Mouse (Mus musculus) B cell, adult 67 days (primary cell): ENCODE data around the gene Urb2. TPM values are rescaled to one million over a fixed set of nuclear protein-coding genes. Genes with fewer than 3 reads are reported as not detected.

Source experiments
- total RNA-seq, 2 experiments: library from RNA; stranded (reverse); gene quantifications; 4 replicates each; pipeline ENCODE4 v1.2.4; 2023

Urb2 gene
- total RNA-seq: 10 to 100 TPM; 22.1 to 22.9 TPM

DNA sequence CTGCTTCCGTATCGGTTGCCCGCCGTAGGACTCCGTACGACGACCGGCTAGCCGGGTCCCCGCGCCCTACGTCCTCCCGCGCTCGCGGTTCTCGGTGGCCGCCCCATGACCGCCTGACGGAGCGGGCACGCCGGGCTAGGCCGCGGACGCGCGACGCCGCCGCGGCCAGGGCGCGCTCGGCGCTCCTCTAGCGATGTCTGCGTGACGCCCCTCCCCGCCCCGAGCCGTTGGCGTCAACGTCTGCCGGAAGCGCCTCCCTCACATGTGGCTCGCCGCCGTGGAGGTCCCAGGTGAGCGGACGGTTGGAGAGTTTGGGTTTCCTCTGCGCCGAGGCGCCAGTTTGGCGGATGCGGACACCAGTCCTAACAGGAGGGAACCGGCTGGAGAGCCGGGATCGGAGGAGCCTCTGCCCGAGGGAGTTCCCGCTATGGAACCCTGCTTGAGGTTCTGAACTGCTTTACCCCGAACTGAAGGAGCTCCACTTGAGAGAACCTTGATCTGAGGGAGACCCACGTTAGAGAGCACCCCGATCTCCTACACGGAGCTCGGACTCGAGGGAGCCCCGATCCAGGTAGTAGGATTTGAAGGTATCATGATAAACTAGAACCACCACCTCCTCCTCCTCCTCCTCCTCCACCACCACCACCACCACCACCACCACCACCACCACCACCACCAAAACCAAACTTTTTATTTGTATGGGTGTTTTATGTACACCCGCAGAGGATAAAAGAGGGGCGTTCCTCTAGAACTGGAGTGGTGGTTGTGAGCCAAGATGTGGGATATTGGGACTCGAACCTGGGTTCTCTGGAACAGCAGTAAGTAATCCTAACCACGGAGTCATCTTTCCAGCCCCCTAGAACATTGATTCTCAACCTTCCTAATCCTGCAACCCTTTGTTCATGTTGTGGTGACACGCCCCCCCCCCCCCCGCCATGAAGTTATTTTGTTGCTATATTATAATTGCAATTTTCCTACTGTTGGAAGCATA lies at the start of gene Urb2, which contains the start of gene Taf5l:
Gene Urb2 (plus strand): TSS at position 272 of the 991 bp plus-strand sequence.
Gene Taf5l (minus strand): TSS at position 161 of the 991 bp plus-strand sequence.

DNA sequence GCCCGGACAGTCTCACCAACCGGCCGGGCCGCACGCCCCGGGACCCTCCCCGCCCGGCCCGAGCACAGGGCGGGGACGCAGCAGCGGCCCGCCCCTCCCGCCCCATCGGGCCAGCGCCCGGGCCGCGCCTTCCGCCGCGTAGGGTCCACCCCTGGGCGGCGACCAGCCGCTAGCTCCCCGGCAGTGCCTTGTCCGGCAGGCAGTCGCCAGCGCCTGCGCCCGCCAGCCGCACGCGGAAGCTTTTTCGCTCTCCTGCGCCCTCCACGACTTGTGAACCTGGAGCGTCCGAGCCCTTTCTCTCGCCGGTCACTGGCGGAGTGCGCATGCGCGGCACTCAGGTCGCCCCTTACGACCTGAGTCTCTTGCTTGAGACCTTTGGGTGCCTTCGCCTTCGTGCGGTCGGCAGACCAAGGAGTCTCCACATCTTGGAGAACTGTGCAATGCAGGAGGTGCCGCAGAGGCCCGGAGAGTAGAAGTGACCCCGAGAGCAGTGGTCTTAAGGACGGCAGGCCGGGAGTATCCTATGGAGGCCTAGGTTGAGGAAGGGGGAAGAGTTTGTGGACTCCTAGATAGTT lies 38.4 kb upstream of the Urb2 start, which contains the start of gene Abcb10:
Gene Abcb10 (minus strand): TSS at position 297 of the 575 bp plus-strand sequence.

Other genes with a start within 250 kb of the Urb2 start
- gene Rab4a, start 215.5 kb upstream of the Urb2 start, total RNA-seq: not detected
- 10 to 100 TPM; 14.2 to 17.0 TPM for gene Ccsap, start 161.3 kb upstream of the Urb2 start, total RNA-seq
- gene Acta1, start 126.8 kb upstream of the Urb2 start, total RNA-seq: not detected
- 10 to 100 TPM; 28.9 to 34.5 TPM for gene Nup133, start 72.2 kb upstream of the Urb2 start, total RNA-seq
- 10 to 100 TPM; 15.2 to 16.0 TPM for gene Abcb10, start 38.4 kb upstream of the Urb2 start, total RNA-seq
- 10 to 100 TPM; 56.9 to 58.9 TPM for gene Taf5l, start 111 bp upstream of the Urb2 start, total RNA-seq
- 10 to 100 TPM; 22.1 to 23.9 TPM for gene Galnt2, start 209.9 kb downstream of the Urb2 start, total RNA-seq